Comparison of ENCODE assay signal across 9 mouse cellular contexts in genomic region chrX:74452773-74453172, GRCm38 (mm10). TPM values are rescaled to one million over a fixed set of nuclear protein-coding genes. Genes with fewer than 3 reads are reported as not detected.
DNase-seq lines count a peak whose midpoint lies in the region; ATAC-seq and TF ChIP-seq lines count a peak whose summit lies in the region.
"Had no signal": no experiment of that assay in that cellular context is flagged by ENCODE, and none has a peak within 500 bp of the region (broad histone marks: within the 10 kb centered on the region; RNA-seq: fewer than 3 reads in every experiment).

No protein-coding gene starts in this region.

- H3K9ac ChIP-seq in MEL (ENCODE audit: control insufficient read depth, low read depth, low read length, poor library complexity, severe bottlenecking) = no peak overlapping the region
- no peak overlapping the region for H3K9ac ChIP-seq in midbrain, embryonic 14.5 days (replicated peaks; ENCODE audit: low read length)
- H3K9ac ChIP-seq in kidney, embryonic 14.5 days (ENCODE audit: low read depth, low read length) = no peak overlapping the region
- H3K9ac ChIP-seq: lung, embryonic 15.5 days had no signal

- H3K36me3 ChIP-seq in MEL (ENCODE audit: control insufficient read depth in 1 of 2, insufficient read depth in 2 of 2, low read length in 2 of 2) = peaks cover 0 to 4% of the 10 kb centered on the region in 2 experiments; a peak in 1 of 4 replicates
- H3K36me3 ChIP-seq in midbrain, embryonic 14.5 days (ENCODE audit: control insufficient read depth, insufficient read depth, low read length) = 0 out of 2 replicates have a peak, but pooled peaks cover 3% of the 10 kb centered on the region
- peaks cover 2% of the 10 kb centered on the region; the same call in 1 of the 2 replicates for H3K36me3 ChIP-seq in kidney, embryonic 14.5 days (ENCODE audit: control insufficient read depth, insufficient read depth, low read length)

- H3K4me1 ChIP-seq in MEL (ENCODE audit: control insufficient read depth in 1 of 2, insufficient read depth in 2 of 2, low read length in 2 of 2) = peaks cover 0 to 4% of the 10 kb centered on the region in 2 experiments; a peak in 2 of 4 replicates
- no peaks in the 10 kb centered on the region for H3K4me1 ChIP-seq in midbrain, embryonic 14.5 days (ENCODE audit: control insufficient read depth, insufficient read depth, low read length)
- no peaks in the 10 kb centered on the region for H3K4me1 ChIP-seq in kidney, embryonic 14.5 days (ENCODE audit: control insufficient read depth, insufficient read depth, low read length)
- H3K4me1 ChIP-seq: lung, embryonic 15.5 days had no signal

- 10% methylated on average over 4 of the region's 4 CpGs for WGBS in midbrain, embryonic 14.5 days
- WGBS in kidney, embryonic 14.5 days = 16% methylated on average over 4 of the region's 4 CpGs

- H3K27ac ChIP-seq in MEL (ENCODE audit: control insufficient read depth, low read depth, low read length) = no peak overlapping the region
- H3K27ac ChIP-seq in midbrain, embryonic 14.5 days (replicated peaks; ENCODE audit: low read depth, low read length) = no peak overlapping the region
- no peak overlapping the region for H3K27ac ChIP-seq in kidney, embryonic 14.5 days (ENCODE audit: low read depth, low read length)
- H3K27ac ChIP-seq: lung, embryonic 15.5 days had no signal

- TF ChIP-seq CTCF in MEL (IDR thresholded peaks at IDR 0.05 in 2 of 3, conservative IDR thresholded peaks at IDR 0.05 in 1 of 3; ENCODE audit: control insufficient read depth in 1 of 3, insufficient read depth in 1 of 3, low read depth in 2 of 3, low read length in 3 of 3, poor library complexity in 1 of 3, severe bottlenecking in 1 of 3) = peak in 2 of 3 experiments; percentile 40 to 63; a peak in 4 of 6 replicates

- no peak for TF ChIP-seq POLR2A in MEL (IDR thresholded peaks at IDR 0.05; ENCODE audit: control insufficient read depth in 1 of 2, insufficient read depth in 1 of 2, low read depth in 1 of 2, low read length in 2 of 2, poor library complexity in 1 of 2)

- H3K4me3 ChIP-seq in MEL (ENCODE audit: control insufficient read depth in 1 of 2, insufficient read depth in 1 of 2, low read depth in 2 of 2, low read length in 2 of 2) = no peak overlapping the region
- no peak overlapping the region for H3K4me3 ChIP-seq in midbrain, embryonic 14.5 days (replicated peaks; ENCODE audit: low read depth, low read length)
- H3K4me3 ChIP-seq in kidney, embryonic 14.5 days (ENCODE audit: low read length) = no peak overlapping the region
- H3K4me3 ChIP-seq: lung, embryonic 15.5 days had no signal

- ATAC-seq in midbrain, embryonic 14.5 days (ENCODE audit: low FRiP score, low TSS enrichment) = no peak
- ATAC-seq in kidney, embryonic 14.5 days (ENCODE audit: low FRiP score, low TSS enrichment) = no peak

- no peak for TF ChIP-seq EP300 in MEL (IDR thresholded peaks at IDR 0.05; ENCODE audit: low read depth in 1 of 2, low read length in 2 of 2)

- intact Hi-C loops in left cerebral cortex, postnatal 36 days (cut with DNase I) = no loop called here

- H3K27me3 ChIP-seq in MEL (ENCODE audit: control insufficient read depth in 1 of 2, insufficient read depth in 2 of 2, low read length in 2 of 2) = no peaks in the 10 kb centered on the region
- H3K27me3 ChIP-seq in midbrain, embryonic 14.5 days (ENCODE audit: control insufficient read depth, insufficient read depth, low read length) = no peaks in the 10 kb centered on the region
- H3K27me3 ChIP-seq in kidney, embryonic 14.5 days (ENCODE audit: control insufficient read depth, insufficient read depth, low read length) = no peaks in the 10 kb centered on the region
- H3K27me3 ChIP-seq: lung, embryonic 15.5 days had no signal

- H3K4me2 ChIP-seq in midbrain, embryonic 14.5 days (ENCODE audit: low read length) = no peak overlapping the region
- H3K4me2 ChIP-seq in kidney, embryonic 14.5 days (replicated peaks; ENCODE audit: low read depth, low read length) = no peak overlapping the region
- H3K4me2 ChIP-seq: lung, embryonic 15.5 days had no signal

- H3K9me3 ChIP-seq in MEL (replicated peaks; ENCODE audit: insufficient read depth, low read length) = no peaks in the 10 kb centered on the region
- H3K9me3 ChIP-seq in midbrain, embryonic 14.5 days (ENCODE audit: control insufficient read depth, low read length) = no peaks in the 10 kb centered on the region
- H3K9me3 ChIP-seq in kidney, embryonic 14.5 days (ENCODE audit: control insufficient read depth, low read length) = no peaks in the 10 kb centered on the region
- H3K9me3 ChIP-seq: lung, embryonic 15.5 days had no signal

- TF ChIP-seq RAD21 in MEL (IDR thresholded peaks at IDR 0.05; ENCODE audit: low read depth, low read length) = peak; percentile 62

- peak; percentile 35 for DNase-seq in left cerebral cortex, adult 11 months (ENCODE audit: low spot score)
- DNase-seq in left cerebral cortex, postnatal 36 days (ENCODE audit: low spot score in 2 of 2) = no peak
- peak; percentile 61 for DNase-seq in MEL (ENCODE audit: low read depth, low spot score)
- peak; percentile 10 for DNase-seq in embryo, embryonic 9.5 days (ENCODE audit: extremely low spot score)
- DNase-seq in midbrain, embryonic 14.5 days = peak; percentile 73
- no peak for DNase-seq in right cerebral cortex, postnatal 4 days
- no peak for DNase-seq in urinary bladder, postnatal 25 days (ENCODE audit: low spot score)

- H3K79me2 ChIP-seq in MEL (ENCODE audit: control insufficient read depth, insufficient read depth, low read length, poor library complexity) = no peaks in the 10 kb centered on the region

TF ChIP-seq in MEL, 35 proteins besides CTCF, POLR2A, EP300 and RAD21:
- TF ChIP-seq MAX (IDR thresholded peaks at IDR 0.05; ENCODE audit: low read length) (no peak), SMC3 (IDR thresholded peaks at IDR 0.05; ENCODE audit: low read depth, low read length) (peak; percentile 34), NELFE (IDR thresholded peaks at IDR 0.05; ENCODE audit: low read depth, low read length) (no peak)

RNA-seq across cellular contexts. Expression of gene G6pdx, which starts 23.8 kb away (rescaled TPM):
- 10 to 100 TPM; 25.9 to 26.3 TPM for total RNA-seq in left cerebral cortex, postnatal 36 days (2021)
- 27.9 and 37.0 TPM in 2 replicates for total RNA-seq in MEL (2012; rRNA removed)
- polyA plus RNA-seq in MEL (2012; ENCODE audit: insufficient read depth in 1 of 2, insufficient read length in 2 of 2, low read depth in 1 of 2, low replicate concordance in 2 of 2, missing spikeins in 1 of 2) = 10 to 100 TPM in 1 of 2 experiments, not detected in 1; 54.1 TPM
- polyA plus RNA-seq in midbrain, embryonic 14.5 days (2014; fragmentation: Nextera tagmentation; extraction: Ambion mirVana) = 55.6 and 59.5 TPM in 2 replicates
- polyA plus RNA-seq in kidney, embryonic 14.5 days (2014; fragmentation: Nextera tagmentation; extraction: Ambion mirVana) = 41.4 and 49.6 TPM in 2 replicates

RNA-seq across cellular contexts. Expression of gene Gm6880, which starts 28.4 kb away (rescaled TPM):
- not detected for total RNA-seq in left cerebral cortex, postnatal 36 days (2021)
- not detected in 2 replicates for total RNA-seq in MEL (2012; rRNA removed)
- polyA plus RNA-seq in MEL (2012; ENCODE audit: insufficient read depth in 1 of 2, insufficient read length in 2 of 2, low read depth in 1 of 2, low replicate concordance in 2 of 2, missing spikeins in 1 of 2) = not detected
- polyA plus RNA-seq in midbrain, embryonic 14.5 days (2014; fragmentation: Nextera tagmentation; extraction: Ambion mirVana) = 0.37 TPM in 1 of 2 replicates, not detected in the other
- polyA plus RNA-seq in kidney, embryonic 14.5 days (2014; fragmentation: Nextera tagmentation; extraction: Ambion mirVana) = not detected in 2 replicates
- polyA plus RNA-seq: lung, embryonic 15.5 days had no signal

RNA-seq across cellular contexts. Expression of gene Ikbkg, which starts 59.7 kb away (rescaled TPM):
- 10 to 100 TPM; 46.9 to 49.9 TPM for total RNA-seq in left cerebral cortex, postnatal 36 days (2021)
- total RNA-seq in MEL (2012; rRNA removed) = 26.6 and 29.1 TPM in 2 replicates
- 10 to 100 TPM in 1 of 2 experiments, not detected in 1; 21.7 TPM for polyA plus RNA-seq in MEL (2012; ENCODE audit: insufficient read depth in 1 of 2, insufficient read length in 2 of 2, low read depth in 1 of 2, low replicate concordance in 2 of 2, missing spikeins in 1 of 2)
- 17.8 and 23.9 TPM in 2 replicates for polyA plus RNA-seq in midbrain, embryonic 14.5 days (2014; fragmentation: Nextera tagmentation; extraction: Ambion mirVana)
- 12.7 and 22.0 TPM in 2 replicates for polyA plus RNA-seq in kidney, embryonic 14.5 days (2014; fragmentation: Nextera tagmentation; extraction: Ambion mirVana)

RNA-seq across cellular contexts. Expression of gene Fam3a, which starts 59.7 kb away (rescaled TPM):
- total RNA-seq in left cerebral cortex, postnatal 36 days (2021) = 10 to 100 TPM; 18.0 to 22.5 TPM
- total RNA-seq in MEL (2012; rRNA removed) = 4.8 and 6.4 TPM in 2 replicates
- 10 to 100 TPM in 1 of 2 experiments, not detected in 1; 14.6 TPM for polyA plus RNA-seq in MEL (2012; ENCODE audit: insufficient read depth in 1 of 2, insufficient read length in 2 of 2, low read depth in 1 of 2, low replicate concordance in 2 of 2, missing spikeins in 1 of 2)
- 31.0 and 33.0 TPM in 2 replicates for polyA plus RNA-seq in midbrain, embryonic 14.5 days (2014; fragmentation: Nextera tagmentation; extraction: Ambion mirVana)
- 29.4 and 36.3 TPM in 2 replicates for polyA plus RNA-seq in kidney, embryonic 14.5 days (2014; fragmentation: Nextera tagmentation; extraction: Ambion mirVana)

Comparison
In these comparisons a context has a peak if more than half of its experiments do, and no peak if none do; other contexts are left out.
1. DNase-seq: peak in left cerebral cortex, adult 11 months (single experiment), MEL (single experiment), embryo, embryonic 9.5 days (single experiment) and midbrain, embryonic 14.5 days (single experiment); none in left cerebral cortex, postnatal 36 days (0 of 2), right cerebral cortex, postnatal 4 days (single experiment) and urinary bladder, postnatal 25 days (single experiment).